Mouse (Mus musculus): ENCODE measurements at regions not wholly inside any gene's neighbourhood (a gene's known extent, or its start where the extent isn't known, plus 50 kb on each side); places are given as distances from the start of the nearest gene placed in this dataset.

GRCm38 (mm10) chr9:103867433-103868209 lies 106.0 kb upstream of the Tmem108 start:
- no peak for TF ChIP-seq CTCF (IDR thresholded peaks at IDR 0.05)
- no peak for TF ChIP-seq EP300 (IDR thresholded peaks at IDR 0.05; ENCODE audit: insufficient read depth, low read depth, low read length)

Data from heart, adult 2 months (tissue).